Mouse (Mus musculus): ENCODE data around the gene Slc37a1.

Gene Slc37a1

GRCm38 (mm10) chr17:31286492-31286891, at the start of gene Slc37a1:
Gene Slc37a1 (plus strand): TSS chr17:31286792.
- no peak for DNase-seq (ENCODE audit: extremely low spot score)

GRCm38 (mm10) chr17:31238234-31239020, 48.2 kb upstream of the Slc37a1 start:
- DNase-seq (ENCODE audit: extremely low spot score), result no peak

- no peak for DNase-seq (ENCODE audit: extremely low spot score)
Measured at GRCm38 (mm10) chr17:31241156-31241555, 45.4 kb upstream of the Slc37a1 start.

- DNase-seq (ENCODE audit: extremely low spot score), result no peak
Measured at GRCm38 (mm10) chr17:31242764-31243163, 43.8 kb upstream of the Slc37a1 start.

- no peak for DNase-seq (ENCODE audit: extremely low spot score)
Measured at GRCm38 (mm10) chr17:31245321-31245720, 41.3 kb upstream of the Slc37a1 start.

GRCm38 (mm10) chr17:31247144-31247543, 39.4 kb upstream of the Slc37a1 start:
- no peak for DNase-seq (ENCODE audit: extremely low spot score)

GRCm38 (mm10) chr17:31253951-31254350, 32.6 kb upstream of the Slc37a1 start:
- no peak for DNase-seq (ENCODE audit: extremely low spot score)

GRCm38 (mm10) chr17:31254463-31254931, 32.1 kb upstream of the Slc37a1 start:
- peak; percentile 78 for DNase-seq (ENCODE audit: extremely low spot score)

- DNase-seq (ENCODE audit: extremely low spot score), result no peak
Measured at GRCm38 (mm10) chr17:31257149-31257548, 29.4 kb upstream of the Slc37a1 start.

- no peak for DNase-seq (ENCODE audit: extremely low spot score)
Measured at GRCm38 (mm10) chr17:31257898-31258297, 28.7 kb upstream of the Slc37a1 start.

- DNase-seq (ENCODE audit: extremely low spot score), result no peak
Measured at GRCm38 (mm10) chr17:31258310-31258865, 28.2 kb upstream of the Slc37a1 start.

GRCm38 (mm10) chr17:31259145-31259544, 27.4 kb upstream of the Slc37a1 start:
- no peak for DNase-seq (ENCODE audit: extremely low spot score)

GRCm38 (mm10) chr17:31259825-31260224, 26.8 kb upstream of the Slc37a1 start:
- DNase-seq (ENCODE audit: extremely low spot score), result no peak

- no peak for DNase-seq (ENCODE audit: extremely low spot score)
Measured at GRCm38 (mm10) chr17:31260430-31260829, 26.2 kb upstream of the Slc37a1 start.

- no peak for DNase-seq (ENCODE audit: extremely low spot score)
Measured at GRCm38 (mm10) chr17:31261352-31261751, 25.2 kb upstream of the Slc37a1 start.

- DNase-seq (ENCODE audit: extremely low spot score), result no peak
Measured at GRCm38 (mm10) chr17:31262715-31263114, 23.9 kb upstream of the Slc37a1 start.

GRCm38 (mm10) chr17:31263770-31264169, 22.8 kb upstream of the Slc37a1 start:
- no peak for DNase-seq (ENCODE audit: extremely low spot score)

- no peak for DNase-seq (ENCODE audit: extremely low spot score)
Measured at GRCm38 (mm10) chr17:31264372-31264771, 22.2 kb upstream of the Slc37a1 start.

GRCm38 (mm10) chr17:31265171-31265572, 21.4 kb upstream of the Slc37a1 start:
- no peak for DNase-seq (ENCODE audit: extremely low spot score)

- no peak for DNase-seq (ENCODE audit: extremely low spot score)
Measured at GRCm38 (mm10) chr17:31265831-31266230, 20.8 kb upstream of the Slc37a1 start.

- no peak for DNase-seq (ENCODE audit: extremely low spot score)
Measured at GRCm38 (mm10) chr17:31266321-31266950, 20.2 kb upstream of the Slc37a1 start.

- no peak for DNase-seq (ENCODE audit: extremely low spot score)
Measured at GRCm38 (mm10) chr17:31267138-31267537, 19.5 kb upstream of the Slc37a1 start.

- DNase-seq (ENCODE audit: extremely low spot score), result no peak
Measured at GRCm38 (mm10) chr17:31267603-31268002, 19.0 kb upstream of the Slc37a1 start.
